In genomic region chr6:52713104-52713896, GRCm38 (mm10) we compare ENCODE assay signal across 8 mouse cellular contexts. TPM values are rescaled to one million over a fixed set of nuclear protein-coding genes. Genes with fewer than 3 reads are reported as not detected.
DNase-seq lines count a peak whose midpoint lies in the region; ATAC-seq and TF ChIP-seq lines count a peak whose summit lies in the region.

TSS of gene Tax1bp1 (plus strand) at chr6:52713729.

- no peaks in the 10 kb centered on the region for H3K9me3 ChIP-seq in G1E (replicated peaks)
- H3K9me3 ChIP-seq in forebrain, embryonic 15.5 days: no peaks in the 10 kb centered on the region
- H3K9me3 ChIP-seq in liver, embryonic 16.5 days (replicated peaks; ENCODE audit: control insufficient read depth, low read length): no peaks in the 10 kb centered on the region
- no peaks in the 10 kb centered on the region for H3K9me3 ChIP-seq in neural tube, embryonic 12.5 days

- intact Hi-C loops in heart, postnatal 14 days (cut with DNase I): loop anchor here (2.0 kb wide), 1 partner anchor 72 kb away; the partner anchor contains the start of gene Hibadh

- peak within 1 kb of the TSS; percentile 74 for H3K4me2 ChIP-seq in forebrain, embryonic 15.5 days (replicated peaks)
- H3K4me2 ChIP-seq in liver, embryonic 16.5 days (ENCODE audit: low read depth, low read length): peak within 1 kb of the TSS; percentile 76
- peak within 1 kb of the TSS; percentile 81 for H3K4me2 ChIP-seq in neural tube, embryonic 12.5 days (replicated peaks)

- peak within 1 kb of the TSS; percentile 89 for H3K27ac ChIP-seq in forebrain, embryonic 15.5 days (replicated peaks)
- H3K27ac ChIP-seq in liver, embryonic 16.5 days (ENCODE audit: low read length): peak within 1 kb of the TSS; percentile 93
- H3K27ac ChIP-seq in neural tube, embryonic 12.5 days: peak within 1 kb of the TSS; percentile 72

- peak within 1 kb of the TSS; percentile 89 for H3K9ac ChIP-seq in forebrain, embryonic 15.5 days (replicated peaks)
- peak within 1 kb of the TSS; percentile 78 for H3K9ac ChIP-seq in liver, embryonic 16.5 days (ENCODE audit: low read depth, low read length)
- H3K9ac ChIP-seq in neural tube, embryonic 12.5 days: peak within 1 kb of the TSS; percentile 76

- 4% methylated on average over 32 of the region's 38 CpGs for WGBS in forebrain, embryonic 15.5 days
- 3% methylated on average over 38 of the region's 38 CpGs for WGBS in large intestine, adult 2 months
- under 1% methylated on average over 38 of the region's 38 CpGs for WGBS in liver, embryonic 16.5 days (ENCODE audit: insufficient replicate concordance)
- 4% methylated on average over 38 of the region's 38 CpGs for WGBS in neural tube, embryonic 12.5 days

- no peaks in the 10 kb centered on the region for H3K36me3 ChIP-seq in G1E (replicated peaks)
- no peaks in the 10 kb centered on the region for H3K36me3 ChIP-seq in forebrain, embryonic 15.5 days
- H3K36me3 ChIP-seq in liver, embryonic 16.5 days (ENCODE audit: control insufficient read depth, insufficient read depth): no peaks in the 10 kb centered on the region
- no peaks in the 10 kb centered on the region for H3K36me3 ChIP-seq in neural tube, embryonic 12.5 days

- H3K4me3 ChIP-seq in G1E (ENCODE audit: low read depth, low read length): peak within 1 kb of the TSS; percentile 96
- H3K4me3 ChIP-seq in forebrain, embryonic 15.5 days: peak within 1 kb of the TSS; percentile 85
- H3K4me3 ChIP-seq in liver, embryonic 16.5 days (ENCODE audit: low read depth, low read length): peak within 1 kb of the TSS; percentile 71
- H3K4me3 ChIP-seq in neural tube, embryonic 12.5 days: peak within 1 kb of the TSS; percentile 81

- peak; percentile 88 for ATAC-seq in G1E (ENCODE audit: extremely low read depth, insufficient number of reproducible peaks, low FRiP score, poor library complexity, severe bottlenecking)
- ATAC-seq in forebrain, embryonic 15.5 days (replicated peaks): peak; percentile 99
- peak; percentile 97 for ATAC-seq in liver, embryonic 16.5 days (ENCODE audit: low read depth)
- ATAC-seq in neural tube, embryonic 12.5 days (ENCODE audit: low FRiP score, low read depth): peak; percentile 98

- TF ChIP-seq CTCF in G1E (IDR thresholded peaks at IDR 0.05; ENCODE audit: low read depth, low read length): no peak

- peaks cover 11% of the 10 kb centered on the region for H3K4me1 ChIP-seq in G1E (ENCODE audit: insufficient read depth, low read depth, low read length)
- H3K4me1 ChIP-seq in forebrain, embryonic 15.5 days: peaks cover 19% of the 10 kb centered on the region
- peaks cover 17% of the 10 kb centered on the region for H3K4me1 ChIP-seq in liver, embryonic 16.5 days (ENCODE audit: control insufficient read depth, low read depth, low read length)
- H3K4me1 ChIP-seq in neural tube, embryonic 12.5 days: peaks cover 3% of the 10 kb centered on the region; the same call in 1 of the 2 replicates

- DNase-seq in G1E (ENCODE audit: low spot score): peak; percentile 87
- DNase-seq in cerebellum, adult 11-12 months: peak; percentile 92
- peak; percentile 93 to 94 for DNase-seq in heart, postnatal 14 days
- peak; percentile 81 for DNase-seq in large intestine, adult 2 months (ENCODE audit: low read depth, low spot score)
- DNase-seq in telencephalon, adult 2 months (ENCODE audit: low read depth, low spot score): peak; percentile 89

- H3K27me3 ChIP-seq in G1E (ENCODE audit: insufficient read depth, low read length): 0 out of 2 replicates have a peak, but pooled peaks cover 3% of the 10 kb centered on the region
- no peaks in the 10 kb centered on the region for H3K27me3 ChIP-seq in forebrain, embryonic 15.5 days
- no peaks in the 10 kb centered on the region for H3K27me3 ChIP-seq in liver, embryonic 16.5 days (ENCODE audit: control insufficient read depth, insufficient read depth, low read depth, low read length)
- no peaks in the 10 kb centered on the region for H3K27me3 ChIP-seq in neural tube, embryonic 12.5 days (replicated peaks)

RNA-seq across cellular contexts. Expression of gene Tax1bp1, which starts in this region (rescaled TPM):
- total RNA-seq in G1E (2014; fragmentation: Nextera tagmentation) (123 and 153 TPM in 2 replicates), G1E (2017) (135 and 165 TPM in 2 replicates)
- polyA plus RNA-seq in G1E (2012): 10.0 and 13.5 TPM in 2 replicates
- 153 and 166 TPM in 2 replicates for polyA plus RNA-seq in forebrain, embryonic 15.5 days (2015; fragmentation: Nextera tagmentation; extraction: Ambion mirVana)
- total RNA-seq in heart, postnatal 14 days (2021): 100 to 1,000 TPM; 115 to 127 TPM
- polyA plus RNA-seq in large intestine, adult 2 months (2012; rRNA removed): 45.0 and 57.5 TPM in 2 replicates
- polyA plus RNA-seq in liver, embryonic 16.5 days (2015; fragmentation: Nextera tagmentation; extraction: Ambion mirVana): 109 and 110 TPM in 2 replicates
- 132 and 140 TPM in 2 replicates for polyA plus RNA-seq in neural tube, embryonic 12.5 days (2016; fragmentation: Nextera tagmentation; extraction: Ambion mirVana)

Comparison
In these comparisons a context has a peak if more than half of its experiments do, and no peak if none do; other contexts are left out.
1. Peak in every context shown above with its lines: DNase-seq, ATAC-seq, H3K4me3 ChIP-seq and H3K27ac ChIP-seq.